Mouse (Mus musculus) left cerebral cortex, adult 8-10 months (tissue): ENCODE measurements around the gene Gm8909. TPM values are rescaled to one million over a fixed set of nuclear protein-coding genes. Genes with fewer than 3 reads are reported as not detected.
"Not testable (repeated sequence)": the region's sequence is repeated elsewhere in the genome, so short reads cannot be mapped to it uniquely, and the experiment has no call there.

Experiments used
- DNase-seq, 2 experiments: peaks; one replicate each; pipeline ENCODE4 v3.0.0; 2022; ENCODE audit warnings: low spot score in 2 of 2
- total RNA-seq, 4 experiments: library from RNA; stranded (reverse); gene quantifications; 2 replicates each; pipeline ENCODE4 v1.2.4; 2022

Gene Gm8909
- total RNA-seq, 4 experiments from 2014 or later, result not detected

GRCm38 (mm10) chr17:36161129-36162051 is 6.9 kb downstream of the Gm8909 start:
- DNase-seq, result no peak

GRCm38 (mm10) chr17:36158264-36158663 is 10.1 kb downstream of the Gm8909 start:
- DNase-seq, result not testable (repeated sequence)

GRCm38 (mm10) chr17:36157782-36158181 is 10.6 kb downstream of the Gm8909 start:
- not testable (repeated sequence) for DNase-seq

GRCm38 (mm10) chr17:36154271-36155149 is 13.8 kb downstream of the Gm8909 start:
- DNase-seq, result no peak

GRCm38 (mm10) chr17:36151200-36151599 is 17.1 kb downstream of the Gm8909 start:
- DNase-seq, result not testable (repeated sequence)

GRCm38 (mm10) chr17:36148468-36148867 is 19.9 kb downstream of the Gm8909 start:
- not testable (repeated sequence) for DNase-seq

GRCm38 (mm10) chr17:36146937-36147336 is 21.4 kb downstream of the Gm8909 start:
- not testable (repeated sequence) for DNase-seq

- DNase-seq, result not testable (repeated sequence)
Observed at GRCm38 (mm10) chr17:36145861-36146156, 22.5 kb downstream of the Gm8909 start.

GRCm38 (mm10) chr17:36145111-36145860 is 23.1 kb downstream of the Gm8909 start:
- DNase-seq, result no peak

GRCm38 (mm10) chr17:36136299-36136848 is 32.0 kb downstream of the Gm8909 start:
- DNase-seq, result not testable (repeated sequence)

- not testable (repeated sequence) for DNase-seq
Observed at GRCm38 (mm10) chr17:36135421-36136231, 32.7 kb downstream of the Gm8909 start.

- DNase-seq, result no peak
Observed at GRCm38 (mm10) chr17:36131516-36132265, 36.6 kb downstream of the Gm8909 start.

GRCm38 (mm10) chr17:36128968-36129817 is 39.1 kb downstream of the Gm8909 start, which contains the start of gene Gm7030:
Gm7030 (minus strand) TSS chr17:36129425.
- DNase-seq, result not testable (repeated sequence)

- DNase-seq, result not testable (repeated sequence)
Observed at GRCm38 (mm10) chr17:36128525-36128924, 39.8 kb downstream of the Gm8909 start.

- not testable (repeated sequence) for DNase-seq
Observed at GRCm38 (mm10) chr17:36124111-36124510, 44.2 kb downstream of the Gm8909 start.

GRCm38 (mm10) chr17:36121352-36122020 is 46.9 kb downstream of the Gm8909 start, which contains the start of gene Gm19684:
Gm19684 (plus strand) TSS chr17:36121678.
- DNase-seq, result not testable (repeated sequence)

GRCm38 (mm10) chr17:36120839-36121238 is 47.5 kb downstream of the Gm8909 start:
- DNase-seq, result not testable (repeated sequence)

GRCm38 (mm10) chr17:36116545-36116944 is 51.8 kb downstream of the Gm8909 start:
- DNase-seq, result not testable (repeated sequence)
